Mouse (Mus musculus): Measurements from ENCODE around the gene Gm11077.

The Gm11077 gene

GRCm38 (mm10) chr6:140729272-140729671, at the start of gene Gm11077:
Gene Gm11077, plus strand, starts transcription at chr6:140729284.
- DNase-seq (ENCODE audit: low spot score) = no peak

DNA sequence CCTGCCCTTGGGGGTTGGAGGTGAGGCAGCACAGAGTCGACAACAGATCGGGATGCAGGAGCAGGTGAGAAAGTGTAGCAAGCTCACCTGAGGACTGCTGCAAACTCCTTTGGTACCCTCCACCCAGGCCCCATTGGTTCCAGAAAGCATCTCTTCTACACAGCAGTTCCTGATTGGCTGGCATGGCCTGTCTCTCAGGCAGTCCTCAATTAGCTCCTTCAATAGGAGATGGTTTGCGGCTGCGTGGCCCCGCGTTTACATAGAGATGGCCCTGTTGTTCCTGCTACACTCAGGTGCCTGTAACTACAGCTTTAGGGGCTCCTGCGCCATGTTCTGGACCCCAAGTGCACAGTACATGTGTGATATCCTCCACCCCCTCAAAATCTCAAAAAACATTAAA, 48.4 kb upstream of the Gm11077 start:
- DNase-seq (ENCODE audit: low spot score) = no peak

GRCm38 (mm10) chr6:140682829-140683228, 46.3 kb upstream of the Gm11077 start:
- no peak for DNase-seq (ENCODE audit: low spot score)

DNA sequence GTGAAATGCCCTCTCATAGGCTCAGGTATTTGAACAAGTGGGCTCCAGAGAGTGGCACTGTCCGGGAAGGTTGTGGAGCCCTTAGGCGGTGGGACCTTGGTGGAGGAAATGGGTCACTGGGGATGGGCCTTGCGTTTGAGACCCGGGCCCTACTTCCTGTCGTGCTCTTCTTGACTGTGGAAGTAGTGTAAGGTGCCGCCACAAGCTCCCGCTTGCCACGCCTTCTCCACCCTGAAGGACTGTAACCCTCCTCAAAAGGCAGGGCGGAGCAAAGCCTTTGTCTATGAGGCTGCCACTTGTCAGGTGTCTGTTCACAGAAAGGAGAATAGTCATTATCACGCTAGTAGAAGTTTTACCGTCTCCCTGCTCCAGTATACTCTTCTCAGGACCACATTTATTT, 44.7 kb upstream of the Gm11077 start:
- no peak for DNase-seq (ENCODE audit: low spot score)

DNA sequence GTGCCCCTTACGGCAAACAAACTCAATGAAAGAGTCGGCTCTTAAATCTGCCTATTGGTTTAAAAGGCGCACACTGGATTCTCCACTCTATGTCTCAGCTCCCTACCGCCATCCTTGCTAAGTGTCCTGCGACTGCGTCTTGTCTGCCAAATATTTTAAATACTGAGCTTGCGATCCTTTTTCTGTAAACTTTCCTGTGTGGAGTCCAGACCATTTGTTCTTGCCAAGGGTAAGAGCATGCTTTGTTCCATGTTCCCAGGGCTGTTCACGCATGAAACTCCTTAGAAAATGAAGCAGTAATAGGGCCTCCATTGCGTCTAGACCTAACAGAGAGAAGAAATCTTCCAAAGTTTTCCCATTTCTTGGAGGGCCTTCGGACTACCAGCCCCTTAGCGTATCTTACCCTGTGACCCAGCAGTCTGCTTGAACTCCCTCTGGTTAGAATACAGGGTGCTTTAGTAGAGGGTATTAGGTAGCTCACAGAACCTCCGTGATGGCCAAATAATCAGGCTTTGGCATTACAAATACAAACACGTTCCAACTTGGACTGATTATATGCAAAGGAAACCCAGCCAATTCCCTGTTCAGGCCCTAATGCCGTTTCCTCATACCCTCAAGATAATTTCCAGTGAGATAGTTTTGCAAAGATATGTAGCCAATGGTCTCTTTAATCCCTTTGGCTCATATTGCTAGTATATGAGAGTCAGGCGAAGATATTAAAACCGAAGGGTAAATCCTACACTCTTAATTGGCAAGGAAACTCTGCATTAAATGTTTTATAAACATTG, 39.3 kb upstream of the Gm11077 start:
- DNase-seq (ENCODE audit: low spot score) = no peak

DNA sequence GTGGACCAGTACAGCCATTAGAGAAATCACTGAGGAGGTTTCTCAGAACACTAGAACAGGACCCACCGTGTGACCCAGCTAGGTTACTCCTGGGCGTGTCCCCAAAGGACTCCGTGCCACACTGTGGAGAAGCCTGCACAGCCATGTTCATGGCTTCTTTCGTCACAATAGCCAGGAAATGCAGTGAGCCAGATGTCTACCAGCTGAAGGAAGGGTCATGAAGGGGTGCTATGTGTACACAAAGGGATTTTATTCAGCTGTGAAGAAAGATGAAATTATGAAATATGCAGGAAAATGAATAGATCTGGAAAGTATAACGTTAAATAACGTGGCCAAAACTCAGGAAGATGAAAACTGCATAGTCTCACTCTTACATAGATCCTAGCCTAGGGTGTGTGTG, 36.9 kb upstream of the Gm11077 start:
- DNase-seq (ENCODE audit: low spot score) = no peak

- DNase-seq (ENCODE audit: low spot score) = no peak
Measured at GRCm38 (mm10) chr6:140696192-140696879, 32.7 kb upstream of the Gm11077 start.

DNA sequence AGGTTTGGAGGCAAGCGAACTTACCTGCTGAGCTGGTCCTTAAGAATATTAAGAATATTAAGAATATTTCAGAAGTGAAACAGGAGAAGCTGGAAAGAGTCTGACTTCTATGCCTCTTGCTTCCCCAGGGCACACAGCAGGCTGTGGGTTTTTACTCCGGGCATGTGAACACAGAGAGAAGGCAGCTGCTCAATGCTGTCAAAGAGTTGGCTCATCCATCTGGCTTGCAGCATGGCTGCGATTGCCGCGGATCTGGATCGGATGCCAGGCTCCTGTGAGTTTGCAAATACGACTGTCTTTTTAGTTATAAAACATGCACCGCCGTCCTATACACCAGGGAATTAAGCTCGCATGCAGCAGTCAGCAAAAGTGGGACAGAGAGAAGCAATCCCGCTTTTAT, 31.1 kb upstream of the Gm11077 start:
- no peak for DNase-seq (ENCODE audit: low spot score)

DNA sequence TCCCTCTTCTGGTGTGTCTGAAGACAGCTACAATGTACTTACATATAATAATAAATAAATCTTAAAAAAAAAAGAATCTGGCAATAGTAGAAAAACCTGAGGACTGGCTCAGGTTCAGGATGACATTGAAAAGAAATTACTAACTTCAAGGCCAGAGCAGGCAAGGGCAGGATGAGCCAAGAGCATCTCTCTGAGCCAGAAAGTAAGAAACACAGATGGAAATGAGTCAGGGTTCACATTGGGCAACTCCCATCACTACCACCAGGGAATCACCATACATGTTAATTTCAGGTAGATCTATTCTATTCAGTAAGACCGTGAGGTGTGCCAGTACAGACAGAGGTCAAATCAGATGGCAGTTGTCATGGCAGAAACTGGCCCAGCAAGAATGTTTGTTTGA, 30.5 kb upstream of the Gm11077 start:
- DNase-seq (ENCODE audit: low spot score) = no peak

- DNase-seq (ENCODE audit: low spot score) = no peak
Measured at GRCm38 (mm10) chr6:140701259-140701658, 27.8 kb upstream of the Gm11077 start.

DNA sequence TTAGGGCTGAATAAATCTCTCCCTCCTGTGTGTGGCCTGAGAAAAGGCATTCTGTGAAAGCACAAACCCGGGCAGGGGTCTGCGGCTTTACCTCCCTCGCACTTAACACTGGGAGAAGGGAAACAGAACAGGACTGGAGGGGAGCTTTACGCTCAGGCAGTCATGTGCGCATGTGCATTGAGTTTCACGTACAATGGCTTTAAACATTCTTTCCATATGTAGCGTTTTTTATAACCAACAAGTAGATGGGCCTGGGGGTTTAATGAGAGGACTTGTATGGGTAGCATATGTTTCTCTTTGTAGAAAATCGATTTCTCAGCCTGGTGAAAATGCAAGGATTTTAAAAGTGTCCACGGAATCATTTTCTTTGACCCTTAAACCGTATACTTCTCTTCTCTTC, 24.0 kb upstream of the Gm11077 start:
- DNase-seq (ENCODE audit: low spot score) = no peak

GRCm38 (mm10) chr6:140706056-140706455, 23.0 kb upstream of the Gm11077 start:
- DNase-seq (ENCODE audit: low spot score) = no peak

DNA sequence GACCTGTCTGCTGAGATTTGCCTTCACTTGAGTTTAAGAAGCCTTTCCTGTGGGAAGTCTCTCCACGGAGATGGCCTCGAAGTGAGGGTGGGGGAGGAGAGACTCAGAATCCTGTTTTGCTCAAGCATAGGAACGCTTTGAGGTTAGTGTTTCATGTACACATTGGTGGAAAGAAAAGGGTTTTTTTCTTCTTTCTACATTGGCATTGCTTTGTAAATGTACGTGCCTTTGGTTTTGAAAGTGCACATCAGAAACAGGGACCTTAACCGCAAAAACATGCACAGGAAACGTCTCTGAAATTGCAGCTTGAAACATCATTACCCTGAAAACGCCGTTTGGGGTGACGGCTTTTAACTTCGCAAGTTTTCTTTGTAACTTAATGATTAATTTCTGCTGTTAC, 21.0 kb upstream of the Gm11077 start:
- DNase-seq (ENCODE audit: low spot score) = no peak

GRCm38 (mm10) chr6:140709415-140710107, 19.5 kb upstream of the Gm11077 start:
- DNase-seq (ENCODE audit: low spot score) = no peak

DNA sequence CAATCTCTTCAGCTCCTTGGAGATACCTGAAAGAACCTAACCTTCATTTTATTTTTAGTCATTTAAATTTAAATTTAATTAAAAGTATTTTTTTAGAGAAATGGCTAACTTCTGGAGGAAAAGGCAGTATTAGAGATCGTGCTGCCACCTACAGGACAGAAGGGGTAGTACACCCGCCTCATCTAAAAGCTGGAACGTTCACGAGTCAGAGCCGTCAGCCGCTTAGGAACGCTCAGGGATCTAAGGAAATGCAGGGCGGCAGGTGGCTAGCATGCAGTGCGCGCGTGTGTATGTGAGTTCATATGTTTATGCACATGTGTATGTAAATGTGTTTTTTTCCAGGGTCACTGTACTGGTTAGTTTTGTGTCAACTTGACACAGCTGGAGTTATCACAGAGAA, 16.3 kb upstream of the Gm11077 start:
- peak; percentile 27 for DNase-seq (ENCODE audit: low spot score)

- DNase-seq (ENCODE audit: low spot score) = peak; percentile 22
Measured at GRCm38 (mm10) chr6:140714905-140715365, 14.1 kb upstream of the Gm11077 start.

GRCm38 (mm10) chr6:140722058-140722457, 7.0 kb upstream of the Gm11077 start:
- no peak for DNase-seq (ENCODE audit: low spot score)

GRCm38 (mm10) chr6:140730669-140731401, 1.8 kb downstream of the Gm11077 start:
- DNase-seq (ENCODE audit: low spot score) = no peak

DNA sequence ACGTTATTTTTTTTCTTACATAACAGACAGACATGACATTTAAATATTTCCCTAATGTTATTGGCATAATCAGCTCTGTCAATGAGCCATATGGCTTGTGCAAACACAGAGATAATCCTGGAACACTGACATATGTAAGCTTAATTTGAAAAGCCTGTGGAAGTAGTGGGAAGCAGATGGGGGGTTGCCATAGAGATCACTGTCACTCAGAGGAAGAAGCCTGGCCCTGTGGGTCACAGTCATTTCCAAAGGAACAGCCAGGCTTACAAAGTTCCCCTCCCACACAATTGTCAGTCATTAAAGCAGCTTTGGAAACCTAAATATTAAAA, 2.3 kb downstream of the Gm11077 start:
- DNase-seq (ENCODE audit: low spot score) = no peak

DNA sequence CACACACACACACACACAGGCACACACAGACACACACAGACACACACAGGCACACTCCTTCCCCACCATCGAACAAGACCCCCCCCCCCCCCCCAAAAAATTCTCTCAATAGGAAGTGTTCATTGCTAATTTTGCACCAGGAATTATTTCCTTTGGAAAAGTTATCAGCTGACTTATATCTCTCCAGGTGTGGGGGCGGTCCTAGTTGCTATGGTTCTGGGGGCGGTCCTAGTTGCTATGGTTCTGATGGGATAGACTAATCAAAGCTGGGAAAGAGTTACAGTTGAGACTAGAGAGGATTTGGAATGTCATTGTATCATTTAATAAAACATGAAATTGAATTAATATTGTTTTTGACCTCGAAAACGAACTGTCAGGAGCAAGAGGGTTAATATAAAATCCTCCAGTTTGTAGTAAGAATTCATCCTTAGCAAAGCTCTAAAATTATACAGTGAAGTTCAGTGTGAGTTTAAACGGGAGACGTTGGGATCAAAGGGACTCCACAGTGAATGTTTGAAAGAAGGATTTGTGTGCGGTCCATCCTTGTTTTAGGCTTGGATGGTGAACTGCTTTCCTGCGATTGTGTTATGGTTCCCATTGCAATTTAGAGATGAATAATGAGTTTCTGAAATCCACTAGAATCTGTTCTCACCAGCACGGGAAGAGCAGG, 4.0 kb downstream of the Gm11077 start:
- DNase-seq (ENCODE audit: low spot score) = no peak

GRCm38 (mm10) chr6:140733641-140733986, 4.5 kb downstream of the Gm11077 start:
- no peak for DNase-seq (ENCODE audit: low spot score)

- no peak for DNase-seq (ENCODE audit: low spot score)
Measured at GRCm38 (mm10) chr6:140745586-140745985, 16.5 kb downstream of the Gm11077 start.
